Mouse (Mus musculus): ENCODE results near the gene Frmd6. TPM values are rescaled to one million over a fixed set of nuclear protein-coding genes. Genes with fewer than 3 reads are reported as not detected.

Frmd6 gene
- polyA plus RNA-seq, 1 experiment from 2014 or later = 8.3 TPM

GRCm38 (mm10) chr12:70911029-70911428, 85.7 kb downstream of the Frmd6 start:
- 10% methylated on average over 5 of the region's 5 CpGs for WGBS
- H3K9ac ChIP-seq (ENCODE audit: low read depth, low read length) = no peak overlapping the region
- H3K9me3 ChIP-seq (replicated peaks; ENCODE audit: control insufficient read depth, low read length, poor library complexity, severe bottlenecking) = peaks cover 2% of the 10 kb centered on the region; the same call in 1 of the 2 replicates
- no peaks in the 10 kb centered on the region for H3K27me3 ChIP-seq (ENCODE audit: control insufficient read depth, insufficient read depth, low read depth, low read length)
- H3K36me3 ChIP-seq (ENCODE audit: control insufficient read depth, insufficient read depth, low read length) = no peaks in the 10 kb centered on the region
- H3K27ac ChIP-seq (ENCODE audit: low read length) = no peak overlapping the region
- H3K4me1 ChIP-seq (ENCODE audit: control insufficient read depth, insufficient read depth, low read length) = peaks cover 2% of the 10 kb centered on the region; the same call in 1 of the 2 replicates
- ATAC-seq = peak; percentile 81
- no peak overlapping the region for H3K4me3 ChIP-seq (ENCODE audit: low read depth, low read length)
- no peak overlapping the region for H3K4me2 ChIP-seq (ENCODE audit: low read length)

- Histone ChIP-seq H3K4me3 (ENCODE audit: low read depth, low read length) (no peak overlapping the region), H3K9ac (ENCODE audit: low read depth, low read length) (no peak overlapping the region), H3K9me3 (replicated peaks; ENCODE audit: control insufficient read depth, low read length, poor library complexity, severe bottlenecking) (no peaks in the 10 kb centered on the region), H3K36me3 (ENCODE audit: control insufficient read depth, insufficient read depth, low read length) (no peaks in the 10 kb centered on the region), H3K27ac (ENCODE audit: low read length) (no peak overlapping the region), H3K4me2 (ENCODE audit: low read length) (no peak overlapping the region), H3K27me3 (ENCODE audit: control insufficient read depth, insufficient read depth, low read depth, low read length) (no peaks in the 10 kb centered on the region), H3K4me1 (ENCODE audit: control insufficient read depth, insufficient read depth, low read length) (peaks cover 2% of the 10 kb centered on the region; the same call in 1 of the 2 replicates)
- no peak for ATAC-seq
- WGBS = 64% methylated on average over 17 of the region's 17 CpGs
These were observed 86.5 kb downstream of the Frmd6 start for GRCm38 (mm10) chr12:70911676-70912379.

- Histone ChIP-seq H3K4me3 (ENCODE audit: low read depth, low read length) (no peak overlapping the region), H3K27me3 (ENCODE audit: control insufficient read depth, insufficient read depth, low read depth, low read length) (no peaks in the 10 kb centered on the region), H3K9ac (ENCODE audit: low read depth, low read length) (no peak overlapping the region), H3K4me1 (ENCODE audit: control insufficient read depth, insufficient read depth, low read length) (peaks cover 2% of the 10 kb centered on the region; the same call in 1 of the 2 replicates), H3K9me3 (replicated peaks; ENCODE audit: control insufficient read depth, low read length, poor library complexity, severe bottlenecking) (no peaks in the 10 kb centered on the region), H3K4me2 (ENCODE audit: low read length) (no peak overlapping the region), H3K27ac (ENCODE audit: low read length) (no peak overlapping the region), H3K36me3 (ENCODE audit: control insufficient read depth, insufficient read depth, low read length) (no peaks in the 10 kb centered on the region)
- no peak for ATAC-seq
- 52% methylated on average over 3 of the region's 3 CpGs for WGBS
These were observed 88.1 kb downstream of the Frmd6 start for GRCm38 (mm10) chr12:70913429-70913828.

GRCm38 (mm10) chr12:70914387-70914786, 89.1 kb downstream of the Frmd6 start:
- ATAC-seq = no peak
- Histone ChIP-seq H3K4me2 (ENCODE audit: low read length) (no peak overlapping the region), H3K9ac (ENCODE audit: low read depth, low read length) (no peak overlapping the region), H3K27ac (ENCODE audit: low read length) (no peak overlapping the region), H3K4me1 (ENCODE audit: control insufficient read depth, insufficient read depth, low read length) (peaks cover 2% of the 10 kb centered on the region; the same call in 1 of the 2 replicates), H3K27me3 (ENCODE audit: control insufficient read depth, insufficient read depth, low read depth, low read length) (no peaks in the 10 kb centered on the region), H3K4me3 (ENCODE audit: low read depth, low read length) (no peak overlapping the region), H3K9me3 (replicated peaks; ENCODE audit: control insufficient read depth, low read length, poor library complexity, severe bottlenecking) (no peaks in the 10 kb centered on the region), H3K36me3 (ENCODE audit: control insufficient read depth, insufficient read depth, low read length) (no peaks in the 10 kb centered on the region)
- 58% methylated on average over 11 of the region's 11 CpGs for WGBS

DNA sequence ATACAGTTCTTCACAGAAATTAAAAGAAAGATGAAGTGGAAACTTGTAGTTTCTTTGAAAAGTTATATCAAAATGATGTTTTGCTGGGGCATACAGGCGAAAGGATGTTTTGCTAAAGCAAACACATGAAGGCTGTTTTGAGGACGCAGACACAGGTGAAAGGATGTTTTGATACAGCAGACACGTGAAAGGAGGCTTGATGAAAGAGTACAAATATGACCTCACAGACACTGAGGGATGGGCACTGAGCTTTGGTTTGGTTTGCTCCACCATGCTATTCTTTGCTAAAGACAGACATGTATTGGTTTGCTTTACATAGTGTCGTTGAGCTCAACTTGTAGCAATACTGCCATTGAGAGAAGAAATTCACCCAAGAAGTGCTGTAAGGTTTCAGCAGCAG, 104.5 kb downstream of the Frmd6 start:
- WGBS = 92% methylated on average over 4 of the region's 4 CpGs
- H3K4me2 ChIP-seq (ENCODE audit: low read length) = no peak overlapping the region
- ATAC-seq = no peak

GRCm38 (mm10) chr12:70937150-70937549, 111.8 kb downstream of the Frmd6 start:
- 0 out of 2 replicates have a peak, but pooled peaks cover 2% of the 10 kb centered on the region for H3K36me3 ChIP-seq (ENCODE audit: control insufficient read depth, insufficient read depth, low read length)
- peak overlapping the region; percentile 64 for H3K4me3 ChIP-seq (ENCODE audit: low read depth, low read length)
- peak overlapping the region; percentile 85 for H3K27ac ChIP-seq (ENCODE audit: low read length)
- 15% methylated on average over 9 of the region's 12 CpGs for WGBS
- H3K9me3 ChIP-seq (replicated peaks; ENCODE audit: control insufficient read depth, low read length, poor library complexity, severe bottlenecking) = no peaks in the 10 kb centered on the region
- H3K27me3 ChIP-seq (ENCODE audit: control insufficient read depth, insufficient read depth, low read depth, low read length) = no peaks in the 10 kb centered on the region
- ATAC-seq = peak; percentile 47
- peak overlapping the region; percentile 54 for H3K9ac ChIP-seq (ENCODE audit: low read depth, low read length)
- peaks cover 3% of the 10 kb centered on the region for H3K4me1 ChIP-seq (ENCODE audit: control insufficient read depth, insufficient read depth, low read length)
- peak overlapping the region; percentile 63 for H3K4me2 ChIP-seq (ENCODE audit: low read length)

More for the DNA sequence above, 104.5 kb downstream of the Frmd6 start:
- Histone ChIP-seq H3K27ac (ENCODE audit: low read length) (no peak overlapping the region), H3K4me3 (ENCODE audit: low read depth, low read length) (no peak overlapping the region), H3K27me3 (ENCODE audit: control insufficient read depth, insufficient read depth, low read depth, low read length) (no peaks in the 10 kb centered on the region), H3K9ac (ENCODE audit: low read depth, low read length) (no peak overlapping the region), H3K36me3 (ENCODE audit: control insufficient read depth, insufficient read depth, low read length) (no peaks in the 10 kb centered on the region), H3K9me3 (replicated peaks; ENCODE audit: control insufficient read depth, low read length, poor library complexity, severe bottlenecking) (no peaks in the 10 kb centered on the region), H3K4me1 (ENCODE audit: control insufficient read depth, insufficient read depth, low read length) (no peaks in the 10 kb centered on the region)

DNA sequence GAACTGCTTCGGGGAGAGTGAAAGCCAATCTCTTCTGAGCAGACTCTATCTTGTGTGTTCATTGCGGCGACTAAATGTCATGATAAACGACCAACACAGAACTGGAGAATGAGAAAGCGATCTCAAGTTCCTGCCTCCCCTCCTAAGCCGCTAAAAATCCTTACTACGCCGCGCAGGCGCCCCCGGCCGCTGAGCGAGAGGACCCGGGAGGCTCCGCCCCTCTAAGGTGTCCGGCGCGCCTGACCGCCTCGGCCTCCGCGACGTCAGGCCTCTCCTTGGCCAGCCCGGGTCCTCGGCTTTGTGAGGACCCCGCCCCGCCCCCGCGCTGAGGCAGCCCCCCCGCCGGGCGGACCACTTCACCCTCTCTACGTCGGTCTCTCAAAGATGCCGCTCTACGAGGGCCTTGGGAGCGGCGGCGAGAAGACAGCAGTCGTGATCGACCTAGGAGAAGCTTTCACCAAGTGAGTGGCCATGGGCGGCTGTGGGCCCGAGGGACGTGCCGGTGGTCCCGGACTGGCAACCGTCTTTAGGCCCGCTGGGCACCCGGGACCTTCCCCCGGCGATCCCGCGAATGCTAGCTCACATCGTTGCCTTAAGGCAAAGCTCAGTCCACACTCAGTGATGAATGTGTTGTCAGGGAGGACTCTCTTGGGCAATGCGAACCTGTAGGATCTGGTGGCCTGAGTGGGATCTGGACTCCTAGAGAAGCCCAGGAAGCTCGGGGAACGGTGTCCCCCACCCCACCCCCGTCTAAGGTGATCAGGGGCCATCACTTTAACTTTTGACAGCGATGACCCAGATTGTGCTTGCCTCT, 112.5 kb downstream of the Frmd6 start, which contains the start of gene Actr10:
Actr10 (plus strand) TSS at position 287 of the 814 bp plus-strand sequence.
- ATAC-seq = peak; percentile 98
- Histone ChIP-seq H3K27ac (ENCODE audit: low read length) (peak within 1 kb of the TSS; percentile 85), H3K36me3 (ENCODE audit: control insufficient read depth, insufficient read depth, low read length) (peaks cover 6% of the 10 kb centered on the region; the same call in 1 of the 2 replicates), H3K27me3 (ENCODE audit: control insufficient read depth, insufficient read depth, low read depth, low read length) (no peaks in the 10 kb centered on the region), H3K9ac (ENCODE audit: low read depth, low read length) (peak within 1 kb of the TSS; percentile 83), H3K4me1 (ENCODE audit: control insufficient read depth, insufficient read depth, low read length) (peaks cover 3% of the 10 kb centered on the region), H3K9me3 (replicated peaks; ENCODE audit: control insufficient read depth, low read length, poor library complexity, severe bottlenecking) (no peaks in the 10 kb centered on the region), H3K4me3 (ENCODE audit: low read depth, low read length) (peak within 1 kb of the TSS; percentile 64), H3K4me2 (ENCODE audit: low read length) (peak within 1 kb of the TSS; percentile 82)
- 0% methylated on average over 57 of the region's 59 CpGs for WGBS

- no peaks in the 10 kb centered on the region for H3K27me3 ChIP-seq (ENCODE audit: control insufficient read depth, insufficient read depth, low read depth, low read length)
- peaks cover 3% of the 10 kb centered on the region for H3K4me1 ChIP-seq (ENCODE audit: control insufficient read depth, insufficient read depth, low read length)
- no peak overlapping the region for H3K9ac ChIP-seq (ENCODE audit: low read depth, low read length)
- H3K36me3 ChIP-seq (ENCODE audit: control insufficient read depth, insufficient read depth, low read length) = peaks cover 17% of the 10 kb centered on the region
- ATAC-seq = no peak
- H3K9me3 ChIP-seq (replicated peaks; ENCODE audit: control insufficient read depth, low read length, poor library complexity, severe bottlenecking) = no peaks in the 10 kb centered on the region
- no peak overlapping the region for H3K4me2 ChIP-seq (ENCODE audit: low read length)
- H3K4me3 ChIP-seq (ENCODE audit: low read depth, low read length) = no peak overlapping the region
- WGBS = 97% methylated on average over 7 of the region's 7 CpGs
- no peak overlapping the region for H3K27ac ChIP-seq (ENCODE audit: low read length)
These were observed 115.5 kb downstream of the Frmd6 start for GRCm38 (mm10) chr12:70940806-70941205.

DNA sequence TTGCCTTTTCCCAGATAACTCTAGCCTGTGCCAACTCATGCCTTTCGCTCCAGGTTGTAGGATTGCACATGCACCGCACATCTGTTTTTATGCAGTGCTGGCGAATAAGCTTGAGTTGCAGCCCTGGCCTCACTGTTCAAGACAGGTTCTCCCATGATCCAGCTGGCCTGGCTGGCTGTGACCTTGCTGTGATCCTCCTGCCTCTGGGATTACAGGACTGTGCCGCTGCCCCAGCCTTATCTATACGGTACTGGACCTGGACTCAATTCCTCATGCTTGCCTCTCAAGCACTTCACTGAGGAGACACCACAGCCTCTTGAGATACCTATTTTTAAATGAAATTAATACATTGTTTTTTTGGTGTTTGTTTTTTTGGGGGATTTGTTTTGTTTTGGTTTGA, 118.9 kb downstream of the Frmd6 start:
- no peak overlapping the region for H3K9ac ChIP-seq (ENCODE audit: low read depth, low read length)
- H3K36me3 ChIP-seq (ENCODE audit: control insufficient read depth, insufficient read depth, low read length) = peaks cover 22% of the 10 kb centered on the region
- H3K27me3 ChIP-seq (ENCODE audit: control insufficient read depth, insufficient read depth, low read depth, low read length) = no peaks in the 10 kb centered on the region
- no peak overlapping the region for H3K27ac ChIP-seq (ENCODE audit: low read length)
- no peak for ATAC-seq
- no peak overlapping the region for H3K4me3 ChIP-seq (ENCODE audit: low read depth, low read length)
- H3K4me2 ChIP-seq (ENCODE audit: low read length) = no peak overlapping the region
- no peaks in the 10 kb centered on the region for H3K9me3 ChIP-seq (replicated peaks; ENCODE audit: control insufficient read depth, low read length, poor library complexity, severe bottlenecking)
- WGBS = 93% methylated on average over 5 of the region's 5 CpGs
- H3K4me1 ChIP-seq (ENCODE audit: control insufficient read depth, insufficient read depth, low read length) = no peaks in the 10 kb centered on the region; the same call in 1 of the 2 replicates
